Mouse (Mus musculus) stomach, embryonic 14.5 days (tissue): ENCODE measurements around the gene Thbs1. TPM values are rescaled to one million over a fixed set of nuclear protein-coding genes. Genes with fewer than 3 reads are reported as not detected.

ENCODE experiments used
- ATAC-seq: fragments of 200-750 bp; cut with Nextera tagmentation; 2 replicates; pipeline ENCODE4 v1.8.0; 2017; ENCODE audit warnings: low read depth, moderate TSS enrichment; ENCODE audit not compliant: insufficient number of reproducible peaks, insufficient read depth, low FRiP score
- H3K27ac ChIP-seq: fragments of 300-500 bp; sonication (generic); 2 replicates; pipeline ENCODE4 v1.5.1; 2014; ENCODE audit warnings: mild to moderate bottlenecking, low read length, moderate library complexity, mixed read lengths
- H3K27me3 ChIP-seq: fragments of 300-500 bp; sonication (generic); 2 replicates; pipeline ENCODE4 v1.6.1; 2014; ENCODE audit warnings: low read length, control low read depth, mixed read lengths; ENCODE audit not compliant: control insufficient read depth, insufficient read depth
- H3K36me3 ChIP-seq: fragments of 300-500 bp; sonication (generic); 2 replicates; pipeline ENCODE4 v1.6.1; 2014; ENCODE audit warnings: mild to moderate bottlenecking, control low read depth, low read length, moderate library complexity, mixed read lengths; ENCODE audit not compliant: control insufficient read depth, insufficient read depth
- H3K4me1 ChIP-seq: fragments of 300-500 bp; sonication (generic); 2 replicates; pipeline ENCODE4 v1.6.1; 2014; ENCODE audit warnings: low read length, control low read depth, mixed read lengths; ENCODE audit not compliant: control insufficient read depth, insufficient read depth
- H3K4me2 ChIP-seq: fragments of 300-500 bp; sonication (generic); replicated peaks from 2 replicates; pipeline ENCODE4 v1.6.1; 2014; ENCODE audit warnings: low read depth, low read length, control low read depth
- H3K4me3 ChIP-seq: fragments of 300-500 bp; sonication (generic); 2 replicates; pipeline ENCODE4 v1.5.1; 2014; ENCODE audit warnings: low read depth, low read length, control low read depth
- H3K9ac ChIP-seq: fragments of 300-500 bp; sonication (generic); replicated peaks from 2 replicates; pipeline ENCODE4 v1.6.1; 2014; ENCODE audit warnings: low read depth, mild to moderate bottlenecking, control low read depth, low read length, moderate library complexity, mixed read lengths
- H3K9me3 ChIP-seq: fragments of 300-500 bp; sonication (generic); 2 replicates; pipeline ENCODE4 v1.6.1; 2016; ENCODE audit warnings: low read depth, low read length, control low read depth; ENCODE audit not compliant: control insufficient read depth
- WGBS: fragments of 180-500 bp; shearing (Covaris S2); extraction: QIAGEN DNeasy Blood & Tissue Kit; methylation state at CpG from one replicate; pipeline ENCODE4 v1.1.7; 2014; 5-methylcytosine and 5-hydroxymethylcytosine counted together
- polyA plus RNA-seq: library from polyadenylated mRNA; unstranded; fragments of >200 nt; fragmentation: Nextera tagmentation; extraction: Ambion mirVana; gene quantifications from 2 replicates; pipeline ENCODE4 v1.2.1, GENCODE M21; 2014

The Thbs1 gene
- polyA plus RNA-seq, 1 experiment from 2014 or later: 63.4 TPM

- Histone ChIP-seq H3K4me2 (no peak overlapping the region), H3K4me3 (no peak overlapping the region), H3K9ac (no peak overlapping the region), H3K27me3 (no peaks in the 10 kb centered on the region), H3K36me3 (no peaks in the 10 kb centered on the region), H3K9me3 (no peaks in the 10 kb centered on the region), H3K27ac (no peak overlapping the region), H3K4me1 (no peaks in the 10 kb centered on the region)
- WGBS: 76% methylated on average over 5 of the region's 5 CpGs
- no peak for ATAC-seq
These were observed 30.1 kb upstream of the Thbs1 start for GRCm38 (mm10) chr2:118081581-118081980.

DNA sequence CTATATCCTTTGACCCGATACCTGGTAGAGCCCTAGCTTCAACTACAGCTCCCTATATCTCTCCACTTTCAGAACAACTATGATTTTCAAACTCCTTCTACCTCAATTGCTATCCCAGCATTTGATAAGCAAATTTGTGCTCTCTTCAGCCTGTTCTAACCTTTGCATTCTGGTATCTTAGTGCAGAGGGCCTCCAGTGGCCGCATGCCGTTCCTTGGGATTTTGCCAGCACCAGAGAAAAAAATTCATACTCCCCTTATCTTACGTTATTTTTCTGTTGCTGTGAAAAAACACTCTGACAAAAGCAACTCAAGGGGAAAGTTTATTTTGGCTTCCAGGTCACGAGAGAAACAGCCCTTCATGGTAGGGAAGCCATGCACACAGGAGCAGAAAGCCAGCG, 28.0 kb upstream of the Thbs1 start:
- Histone ChIP-seq H3K36me3 (no peaks in the 10 kb centered on the region), H3K27me3 (no peaks in the 10 kb centered on the region), H3K9ac (no peak overlapping the region), H3K4me1 (no peaks in the 10 kb centered on the region), H3K4me2 (no peak overlapping the region), H3K4me3 (no peak overlapping the region), H3K27ac (no peak overlapping the region), H3K9me3 (no peaks in the 10 kb centered on the region)
- WGBS: 83% methylated on average over 6 of the region's 6 CpGs
- no peak for ATAC-seq

DNA sequence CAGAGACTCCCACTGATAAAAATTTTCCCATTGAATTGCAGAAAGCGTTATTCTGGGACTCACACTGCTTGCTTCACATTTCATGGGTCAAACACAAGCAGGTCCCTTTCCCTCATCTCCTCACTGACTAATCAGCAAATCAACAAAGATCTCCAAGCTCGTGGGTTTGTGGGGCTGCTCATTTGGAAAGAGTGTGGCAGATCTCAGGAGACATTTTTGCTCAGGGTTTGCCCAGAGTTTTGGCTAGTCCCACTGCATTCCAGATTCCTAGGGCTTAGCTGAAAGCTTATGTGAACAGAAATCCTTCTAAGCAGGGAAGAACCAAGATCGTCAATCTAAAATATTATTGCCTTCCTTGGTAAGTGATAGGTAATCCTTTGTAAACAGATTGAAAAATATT, 27.0 kb upstream of the Thbs1 start:
- WGBS: 62% methylated on average over 3 of the region's 3 CpGs
- Histone ChIP-seq H3K36me3 (no peaks in the 10 kb centered on the region), H3K4me1 (no peaks in the 10 kb centered on the region), H3K9me3 (no peaks in the 10 kb centered on the region), H3K27me3 (no peaks in the 10 kb centered on the region), H3K4me2 (no peak overlapping the region), H3K27ac (no peak overlapping the region), H3K9ac (no peak overlapping the region), H3K4me3 (no peak overlapping the region)
- ATAC-seq: no peak

GRCm38 (mm10) chr2:118085647-118086046, 26.0 kb upstream of the Thbs1 start:
- H3K27ac ChIP-seq: no peak overlapping the region
- no peak overlapping the region for H3K4me2 ChIP-seq
- H3K4me3 ChIP-seq: no peak overlapping the region
- no peaks in the 10 kb centered on the region for H3K4me1 ChIP-seq
- H3K36me3 ChIP-seq: no peaks in the 10 kb centered on the region
- no peaks in the 10 kb centered on the region for H3K27me3 ChIP-seq
- no peak for ATAC-seq
- WGBS: 90% methylated on average over 2 of the region's 2 CpGs
- no peak overlapping the region for H3K9ac ChIP-seq
- no peaks in the 10 kb centered on the region for H3K9me3 ChIP-seq

- Histone ChIP-seq H3K9me3 (no peaks in the 10 kb centered on the region), H3K9ac (no peak overlapping the region), H3K27ac (no peak overlapping the region), H3K36me3 (no peaks in the 10 kb centered on the region), H3K4me3 (no peak overlapping the region), H3K27me3 (no peaks in the 10 kb centered on the region), H3K4me1 (no peaks in the 10 kb centered on the region), H3K4me2 (no peak overlapping the region)
- whole genome bisulfite sequencing: 79% methylated on average over 10 of the region's 10 CpGs
- ATAC-seq: no peak
These were observed 24.5 kb upstream of the Thbs1 start for GRCm38 (mm10) chr2:118087044-118087726.

DNA sequence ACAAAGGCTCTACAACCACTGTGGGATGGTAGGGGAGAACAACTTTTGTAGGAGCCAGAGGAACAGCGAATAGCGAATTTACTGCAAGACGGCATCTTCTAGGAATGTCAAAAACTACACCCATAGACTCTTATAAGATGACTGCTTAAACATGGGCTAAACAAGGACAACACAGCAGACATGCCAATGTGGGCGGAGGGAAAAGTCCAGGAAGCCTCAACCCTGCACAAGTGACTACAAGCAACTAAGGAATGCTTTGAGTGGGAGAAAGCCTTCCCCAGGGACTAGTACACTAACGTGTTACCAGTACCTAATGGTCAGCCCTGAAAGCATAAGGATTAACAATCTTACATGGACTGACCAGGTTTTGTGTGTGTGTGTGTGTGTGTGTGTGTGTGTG, 20.4 kb upstream of the Thbs1 start:
- no peaks in the 10 kb centered on the region for H3K9me3 ChIP-seq
- H3K27me3 ChIP-seq: no peaks in the 10 kb centered on the region
- no peaks in the 10 kb centered on the region for H3K36me3 ChIP-seq
- H3K4me3 ChIP-seq: no peak overlapping the region
- ATAC-seq: no peak
- no peak overlapping the region for H3K4me2 ChIP-seq
- no peak overlapping the region for H3K9ac ChIP-seq
- 87% methylated on average over 5 of the region's 5 CpGs for WGBS
- no peaks in the 10 kb centered on the region for H3K4me1 ChIP-seq
- H3K27ac ChIP-seq: no peak overlapping the region

DNA sequence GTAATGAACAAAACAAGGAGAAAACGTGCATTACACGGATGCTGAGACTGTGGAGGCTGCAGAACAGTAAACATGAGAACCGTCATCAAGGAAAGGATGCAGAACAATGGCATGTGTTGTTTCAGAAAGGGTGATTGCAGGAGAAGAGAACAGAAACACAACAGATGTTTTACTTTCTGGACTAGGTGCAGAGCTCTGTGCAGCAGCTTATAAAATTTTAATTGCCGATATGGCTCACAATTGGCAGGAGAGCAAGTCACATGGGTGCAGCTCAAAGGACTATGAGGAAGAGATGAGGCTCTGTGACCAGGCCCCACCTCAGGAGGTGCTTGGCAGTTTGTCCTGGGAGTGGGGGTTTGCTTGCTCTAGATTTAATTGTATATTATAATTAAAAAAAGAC, 12.6 kb upstream of the Thbs1 start:
- Histone ChIP-seq H3K9me3 (no peaks in the 10 kb centered on the region; the same call in 1 of the 2 replicates), H3K27ac (no peak overlapping the region), H3K4me3 (no peak overlapping the region), H3K27me3 (no peaks in the 10 kb centered on the region), H3K36me3 (no peaks in the 10 kb centered on the region), H3K9ac (no peak overlapping the region), H3K4me2 (no peak overlapping the region), H3K4me1 (no peaks in the 10 kb centered on the region)
- WGBS: 75% methylated on average over 4 of the region's 4 CpGs
- no peak for ATAC-seq

DNA sequence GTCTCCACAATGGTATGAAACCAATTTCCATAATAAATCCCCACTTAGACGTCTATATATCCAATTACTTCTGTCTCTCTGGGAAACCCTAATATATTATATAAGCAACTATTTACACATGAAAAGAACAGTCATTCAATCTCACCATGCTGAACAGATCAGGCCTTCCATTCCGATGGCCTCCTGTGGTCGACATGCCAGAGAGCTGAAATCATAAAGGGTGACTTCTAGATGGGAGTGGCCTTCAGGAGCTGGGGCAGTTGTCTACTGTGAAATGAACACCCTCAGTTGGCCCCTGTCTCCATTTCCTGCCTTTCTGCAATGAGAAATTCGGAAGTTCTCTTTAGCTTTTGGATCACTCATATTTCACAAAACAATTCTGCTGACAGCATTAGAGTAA, 9.5 kb upstream of the Thbs1 start:
- Histone ChIP-seq H3K4me1 (no peaks in the 10 kb centered on the region), H3K36me3 (no peaks in the 10 kb centered on the region), H3K9ac (no peak overlapping the region), H3K27me3 (no peaks in the 10 kb centered on the region), H3K4me2 (no peak overlapping the region), H3K27ac (no peak overlapping the region), H3K4me3 (no peak overlapping the region), H3K9me3 (no peaks in the 10 kb centered on the region; the same call in 1 of the 2 replicates)
- ATAC-seq: no peak
- 70% methylated on average over 4 of the region's 4 CpGs for WGBS
